Mouse (Mus musculus) layer of hippocampus, adult 2 months (tissue): Measurements from ENCODE around the gene Gapdhs. TPM values are rescaled to one million over a fixed set of nuclear protein-coding genes. Genes with fewer than 3 reads are reported as not detected.
A peak's percentile ranks its signal among the peaks of the same experiment; 100 is the strongest.
"Not testable (repeated sequence)": the region's sequence is repeated elsewhere in the genome, so short reads cannot be mapped to it uniquely, and the experiment has no call there.

Experiments used
- DNase-seq, 2 experiments: peaks; one replicate each; pipeline ENCODE4 v3.0.0; 2022; ENCODE audit warnings: low spot score in 2 of 2
- H3K27ac ChIP-seq: fragments of 200-600 bp; 2 replicates; pipeline ENCODE4 v1.8.1; 2022
- H3K4me3 ChIP-seq: fragments of 200-600 bp; 2 replicates; pipeline ENCODE4 v1.8.1; 2022; ENCODE audit warnings: mild to moderate bottlenecking
- CTCF ChIP-seq: fragments of 200-600 bp; conservative IDR thresholded peaks from 2 replicates; pipeline ENCODE4 v1.8.1; 2022; ENCODE audit warnings: antibody characterized with exemption, mild to moderate bottlenecking, moderate library complexity
- long read RNA-seq, 2 experiments: library from polyadenylated mRNA; stranded (forward); transcript quantifications; one replicate each; pipeline ENCODE4 v2.0.0; 2021; ENCODE audit warnings: borderline mapping rate in 2 of 2
- total RNA-seq, 2 experiments: library from RNA; stranded (reverse); gene quantifications; 2 replicates each; pipeline ENCODE4 v1.2.3; 2021

The Gapdhs gene
- total RNA-seq = not detected
- long read RNA-seq, experiment 1, partial matches to known transcripts = 0 of 15 reads
- long read RNA-seq, experiment 1, other reads (novel, unspliced or antisense) = 15 of 15 reads
- long read RNA-seq, experiment 2, partial matches to known transcripts = 0 of 15 reads
- long read RNA-seq, experiment 2, other reads (novel, unspliced or antisense) = 15 of 15 reads

- H3K4me3 ChIP-seq, DNase-seq: not testable (repeated sequence)
Measured at GRCm38 (mm10) chr7:30743617-30744016, at the start of gene Gapdhs. Gene Gapdhs (minus strand): TSS chr7:30743681.

DNA sequence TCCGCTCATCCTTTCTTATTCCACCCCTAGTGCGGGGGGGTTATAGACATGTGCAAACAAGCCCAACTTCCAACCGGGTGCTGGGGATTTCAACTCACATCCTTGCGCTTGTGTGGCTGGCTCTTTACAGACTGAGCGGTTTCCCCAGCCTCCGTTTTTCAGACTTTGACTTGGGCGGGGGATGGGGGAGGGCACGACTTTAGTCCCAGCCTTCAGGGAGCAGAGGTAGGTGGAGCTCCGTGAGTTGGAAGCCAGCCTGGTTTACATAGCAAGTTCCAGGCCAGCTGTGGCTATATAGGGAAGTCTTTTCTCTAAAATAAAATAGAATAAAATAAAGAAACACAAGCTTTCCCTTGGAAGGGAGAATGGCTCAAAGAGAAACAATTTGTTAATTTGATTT lies 48.4 kb upstream of the Gapdhs start:
- no peak for DNase-seq
- no peak for TF ChIP-seq CTCF
- H3K27ac ChIP-seq = no peak overlapping the region
- no peak overlapping the region for H3K4me3 ChIP-seq

More at GRCm38 (mm10) chr7:30743617-30744016, at the start of gene Gapdhs:
- H3K27ac ChIP-seq = not testable (repeated sequence)

DNA sequence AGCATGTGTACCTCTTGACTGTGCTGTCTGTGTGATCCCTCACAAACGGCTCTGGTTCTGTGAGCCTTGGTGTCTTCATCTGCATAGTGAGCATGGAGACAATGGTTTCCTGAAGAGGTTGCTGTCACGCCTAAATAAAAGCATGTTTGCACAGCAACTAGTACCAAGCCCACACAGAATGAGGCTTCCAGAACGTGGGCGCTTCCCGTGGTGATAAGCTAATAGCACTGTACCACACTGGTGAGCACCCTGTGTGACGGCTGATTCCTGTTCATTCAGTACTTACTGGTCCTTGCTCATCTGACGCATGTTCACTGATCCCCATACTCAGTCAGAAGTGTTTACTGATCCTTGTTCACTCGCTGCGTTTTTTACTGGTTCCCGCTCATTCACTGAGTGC lies 46.7 kb upstream of the Gapdhs start:
- peak; percentile 20 to 23 for DNase-seq
- no peak overlapping the region for H3K4me3 ChIP-seq
- H3K27ac ChIP-seq = no peak overlapping the region
- no peak for TF ChIP-seq CTCF

DNA sequence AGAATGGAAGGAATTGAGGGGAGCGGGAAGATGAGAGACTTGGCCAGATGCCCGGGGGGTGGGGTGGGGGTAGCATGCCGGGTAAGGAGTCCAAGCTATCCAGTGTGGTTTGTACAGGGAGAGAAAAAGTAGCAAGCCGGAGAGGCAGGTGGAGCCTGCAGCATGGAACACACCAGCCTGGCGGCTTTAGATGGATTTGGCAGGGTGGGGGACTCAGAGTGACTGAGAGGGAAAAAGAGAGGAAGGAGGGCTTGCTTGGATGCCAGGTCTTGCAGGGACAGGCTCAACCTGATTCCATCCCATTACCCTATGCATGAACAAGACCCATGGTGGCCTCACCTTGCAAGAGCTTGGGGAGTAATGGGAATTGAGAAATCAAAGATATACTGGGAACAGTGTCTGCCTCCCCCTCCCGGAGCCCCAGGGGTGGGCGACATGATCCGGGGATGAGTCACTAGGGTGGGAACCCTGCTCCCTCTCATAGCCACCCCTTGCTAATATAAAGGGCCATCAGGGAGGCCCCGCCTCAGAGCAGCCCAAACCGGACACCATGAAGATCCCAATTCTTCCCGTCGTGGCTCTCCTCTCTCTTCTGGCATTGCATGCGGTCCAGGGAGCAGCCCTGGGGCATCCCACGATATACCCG lies 44.0 kb upstream of the Gapdhs start, which contains the start of gene Krtdap:
Gene Krtdap, plus strand, starts transcription at position 520 of the 646 bp plus-strand sequence.
- H3K27ac ChIP-seq = no peak within 1 kb of the TSS
- TF ChIP-seq CTCF = no peak

GRCm38 (mm10) chr7:30785721-30786546 lies 42.5 kb upstream of the Gapdhs start:
- DNase-seq = peak; percentile 55 to 77
- Histone ChIP-seq H3K27ac (no peak overlapping the region), H3K4me3 (no peak overlapping the region)
- TF ChIP-seq CTCF = no peak

More for the DNA sequence above, 44.0 kb upstream of the Gapdhs start, which contains the start of gene Krtdap:
- no peak within 1 kb of the TSS for H3K4me3 ChIP-seq
- DNase-seq = no peak

DNA sequence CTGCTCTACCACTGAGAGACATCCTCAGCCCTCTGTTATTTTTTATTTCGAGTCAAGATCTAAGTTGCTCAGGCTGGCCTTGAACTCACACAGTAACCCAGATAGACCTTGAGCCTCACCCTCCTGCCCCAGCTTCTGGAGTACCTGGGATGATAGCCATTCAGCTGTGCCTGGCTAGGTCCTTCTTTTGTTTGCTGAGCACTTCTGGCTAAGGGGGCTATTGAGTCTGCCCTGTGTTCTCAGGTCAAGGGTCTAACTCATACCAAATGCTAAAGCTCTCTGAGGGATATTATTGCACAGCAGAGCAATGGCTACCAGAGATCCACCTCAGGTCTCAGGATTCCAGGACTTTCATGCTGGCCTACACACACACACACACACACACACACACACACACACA lies 41.7 kb upstream of the Gapdhs start:
- H3K4me3 ChIP-seq = no peak overlapping the region
- no peak for TF ChIP-seq CTCF
- no peak for DNase-seq
- H3K27ac ChIP-seq = no peak overlapping the region

DNA sequence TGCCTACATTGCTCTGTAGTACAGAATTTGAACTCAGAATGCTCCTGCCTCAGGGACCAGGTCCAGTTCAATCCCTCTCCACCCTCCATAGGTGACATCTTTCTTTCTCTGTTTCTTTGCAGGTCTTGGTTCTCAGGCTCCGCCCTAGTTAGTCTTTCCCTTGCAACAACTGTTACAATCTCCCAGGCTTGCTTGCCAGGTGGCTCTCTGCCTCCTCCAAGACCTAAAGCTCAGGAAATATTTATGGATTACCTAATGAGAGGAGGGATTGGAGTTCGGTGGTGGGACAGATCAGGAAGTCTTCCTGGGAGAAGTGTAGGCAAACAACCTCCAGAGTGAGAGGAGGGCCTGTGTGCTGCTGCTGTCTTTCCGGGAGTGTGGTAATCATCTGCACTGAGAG lies 39.2 kb upstream of the Gapdhs start:
- DNase-seq = no peak
- no peak for TF ChIP-seq CTCF
- Histone ChIP-seq H3K4me3 (no peak overlapping the region), H3K27ac (no peak overlapping the region)

DNA sequence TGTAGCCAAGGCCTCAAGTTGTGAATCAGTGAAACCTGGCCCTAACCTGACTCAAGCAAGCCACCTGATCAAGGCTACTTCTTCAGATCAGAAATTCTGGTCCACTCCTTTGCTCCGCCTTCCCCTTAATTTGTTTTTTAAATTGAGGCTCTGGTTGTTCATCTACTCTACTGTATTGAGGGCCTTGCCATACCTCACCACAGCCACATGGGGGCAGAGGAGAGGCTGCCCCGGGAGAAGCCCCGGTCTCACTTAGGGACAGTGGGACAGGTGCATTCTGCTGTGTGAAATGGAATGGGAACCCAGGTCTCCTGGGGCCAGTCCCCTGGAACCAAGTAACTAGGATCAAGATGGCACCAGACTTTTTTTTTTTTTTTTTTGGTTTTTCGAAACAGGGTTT lies 38.3 kb upstream of the Gapdhs start:
- peak; percentile 70 for TF ChIP-seq CTCF
- no peak for DNase-seq
- no peak overlapping the region for H3K4me3 ChIP-seq
- H3K27ac ChIP-seq = no peak overlapping the region

- DNase-seq = no peak
- Histone ChIP-seq H3K4me3 (no peak overlapping the region), H3K27ac (no peak overlapping the region)
- no peak for TF ChIP-seq CTCF
Measured at GRCm38 (mm10) chr7:30777911-30778310, 34.4 kb upstream of the Gapdhs start.

DNA sequence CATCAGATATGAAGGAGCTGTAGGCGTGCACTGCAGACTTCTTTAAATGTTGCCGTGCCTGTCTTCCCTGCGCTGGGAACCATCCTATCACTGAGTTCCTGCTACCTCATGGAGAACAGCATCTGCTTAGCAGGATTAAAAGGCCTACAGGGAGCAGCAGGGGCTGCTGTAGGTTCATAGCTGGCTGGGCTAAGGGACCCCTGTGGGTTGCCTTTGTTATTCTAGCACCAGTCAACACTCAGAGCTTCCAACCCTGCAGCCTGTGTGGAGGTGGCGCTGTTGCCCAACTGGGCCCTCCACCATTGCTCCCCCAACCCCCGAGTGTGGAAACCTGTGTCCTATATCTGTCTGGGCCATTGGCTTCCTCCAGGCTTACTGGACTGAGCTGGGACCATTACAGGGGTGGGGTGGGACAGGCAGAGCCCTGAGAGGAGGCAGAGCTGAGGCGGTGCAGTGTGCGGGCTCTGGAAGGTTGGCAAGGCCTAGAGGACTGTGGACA lies 33.6 kb upstream of the Gapdhs start:
- TF ChIP-seq CTCF = no peak
- H3K27ac ChIP-seq = no peak overlapping the region
- DNase-seq = no peak
- no peak overlapping the region for H3K4me3 ChIP-seq

DNA sequence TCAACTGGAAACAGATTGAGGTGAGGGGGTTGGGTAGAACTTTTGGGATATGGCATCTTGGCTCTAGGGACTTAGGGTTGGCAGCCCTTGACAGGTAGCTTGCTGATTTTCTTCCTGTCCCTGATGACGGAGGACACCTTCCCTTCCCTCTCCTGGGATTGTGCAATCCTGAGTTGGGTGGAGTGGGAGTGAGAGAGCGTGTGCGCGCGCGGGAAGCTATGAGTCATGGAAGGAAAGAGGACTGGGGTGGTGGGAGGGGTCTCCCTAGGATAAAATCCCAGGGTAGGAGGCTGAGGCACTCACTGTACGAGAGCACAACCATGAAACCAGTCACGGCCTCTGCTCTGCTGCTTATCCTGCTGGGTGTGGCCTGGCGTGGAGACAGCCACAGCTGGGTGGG lies 32.6 kb upstream of the Gapdhs start:
- no peak overlapping the region for H3K4me3 ChIP-seq
- no peak overlapping the region for H3K27ac ChIP-seq
- TF ChIP-seq CTCF = no peak
- no peak for DNase-seq

DNA sequence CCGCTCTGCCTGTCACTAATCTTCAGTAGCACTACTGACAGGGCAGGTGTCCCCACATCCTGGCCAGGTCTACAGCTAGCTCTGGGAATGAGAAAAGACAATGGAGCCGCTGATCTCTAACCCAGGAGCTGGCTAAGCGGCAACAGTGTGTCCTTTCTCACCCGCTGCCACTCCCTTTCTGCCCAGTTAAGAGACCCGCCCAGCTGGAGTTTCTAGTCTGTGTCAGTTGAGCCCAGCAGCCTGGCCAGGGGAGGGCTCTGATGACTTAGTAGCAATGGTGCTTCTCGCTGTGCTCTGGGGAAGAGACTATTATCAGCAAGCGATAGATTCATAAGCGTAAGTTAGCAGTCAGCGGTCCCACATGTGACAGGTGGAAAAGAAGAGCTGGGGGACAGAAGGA lies 25.8 kb upstream of the Gapdhs start:
- no peak for DNase-seq
- no peak overlapping the region for H3K27ac ChIP-seq
- TF ChIP-seq CTCF = no peak
- H3K4me3 ChIP-seq = no peak overlapping the region

GRCm38 (mm10) chr7:30766408-30766807 lies 22.9 kb upstream of the Gapdhs start:
- peak; percentile 48 for TF ChIP-seq CTCF
- H3K4me3 ChIP-seq = no peak overlapping the region
- DNase-seq = no peak
- no peak overlapping the region for H3K27ac ChIP-seq
